Mouse (Mus musculus) cerebellum, adult 2 months (tissue): ENCODE measurements at regions not wholly inside any gene's neighbourhood (a gene's known extent, or its start where the extent isn't known, plus 50 kb on each side); places are given as distances from the start of the nearest gene placed in this dataset.

Experiments
- CTCF ChIP-seq: fragments of 200-500 bp; IDR thresholded peaks from 2 replicates; pipeline ENCODE4 v1.5.1; 2011; ENCODE audit warnings: low read depth, mild to moderate bottlenecking, control low read depth, low read length, moderate library complexity, borderline replicate concordance; ENCODE audit not compliant: insufficient read depth
- POLR2A ChIP-seq: fragments of 200-500 bp; IDR thresholded peaks from 2 replicates; pipeline ENCODE4 v1.6.1; 2011; ENCODE audit warnings: low read length, control low read depth, borderline replicate concordance; ENCODE audit not compliant: insufficient read depth

- TF ChIP-seq CTCF (no peak), POLR2A (no peak)
Measured at GRCm38 (mm10) chr7:136477135-136477534, 417.3 kb upstream of the Mgmt start.
